Mouse (Mus musculus) layer of hippocampus, postnatal 10 days (tissue): ENCODE data around the gene Nupl1. TPM values are rescaled to one million over a fixed set of nuclear protein-coding genes. Genes with fewer than 3 reads are reported as not detected.

Experiments
- DNase-seq, 2 experiments: peaks; one replicate each; pipeline ENCODE4 v3.0.0; 2021; ENCODE audit warnings: low spot score in 2 of 2
- long read RNA-seq: library from polyadenylated mRNA; stranded (forward); transcript quantifications from one replicate; pipeline ENCODE4 v2.0.0, GENCODE M21; 2023
- total RNA-seq, 2 experiments: library from RNA; stranded (reverse); gene quantifications; 2 replicates each; pipeline ENCODE4 v1.2.3; 2021

The Nupl1 gene
- total RNA-seq, result under 1 TPM; 0.16 TPM
- long read RNA-seq, partial matches to known transcripts, result 6 of 8 reads
- long read RNA-seq, other reads (novel, unspliced or antisense), result 2 of 8 reads

DNA sequence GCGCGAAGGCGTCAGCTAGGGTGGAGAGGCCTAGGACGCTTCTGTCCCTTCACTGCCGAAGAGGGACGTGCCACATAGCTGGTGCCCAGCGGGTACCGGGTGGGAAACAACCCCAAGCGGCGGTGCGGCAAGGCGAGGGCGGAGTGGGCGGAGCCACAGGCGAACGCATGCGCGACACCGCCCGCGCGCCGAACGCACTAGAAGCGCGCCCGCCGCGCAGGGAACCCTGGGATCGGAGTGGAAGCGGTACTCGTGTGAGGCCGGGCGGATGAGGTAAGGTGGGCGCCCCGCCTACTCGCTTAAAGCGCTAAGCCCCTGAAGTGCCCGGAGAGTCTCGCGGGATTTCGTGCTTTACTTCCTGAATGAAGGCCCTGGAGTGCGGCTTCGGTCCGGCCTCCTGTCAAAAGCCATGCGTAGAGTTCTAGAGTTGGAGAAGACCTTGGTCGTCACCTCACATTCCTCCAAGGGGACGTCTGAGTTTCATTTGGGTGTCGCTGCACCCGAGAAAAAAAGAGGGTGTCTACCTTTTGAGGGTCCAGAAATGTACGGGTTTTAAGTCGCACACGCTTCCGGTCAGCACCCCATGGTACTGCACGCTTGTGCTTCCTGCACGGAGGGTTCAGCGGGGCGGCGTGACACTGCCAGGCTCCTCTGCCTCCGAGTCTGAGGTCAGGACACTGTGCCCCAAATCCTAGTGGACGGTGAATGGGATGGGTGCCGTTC is at the start of gene Nupl1, which contains the start of gene Gm49336:
Gene Nupl1 (minus strand): TSS at position 151 of the 723 bp plus-strand sequence.
Gene Gm49336 (minus strand): TSS at position 227 of the 723 bp plus-strand sequence.
- peak; percentile 95 to 98 for DNase-seq

DNA sequence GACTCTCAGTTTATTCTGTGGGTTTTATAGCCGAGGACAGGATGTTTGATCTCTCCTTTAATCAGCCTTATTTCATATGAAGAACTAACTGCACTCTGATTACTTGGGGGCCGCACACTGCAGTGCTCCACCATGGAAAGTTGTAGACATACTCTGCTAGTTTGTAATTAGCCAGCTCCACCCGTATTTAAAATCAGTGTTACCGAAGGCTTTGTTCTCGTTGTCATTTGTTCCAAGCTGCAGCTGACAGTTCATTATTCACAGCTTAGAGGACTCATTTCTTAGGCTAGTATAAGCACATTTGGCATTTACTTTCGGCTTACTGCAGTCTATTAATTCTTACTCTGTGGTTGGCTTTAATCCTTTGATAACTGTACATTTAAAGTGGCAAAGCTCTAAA is 49.8 kb upstream of the Nupl1 start:
- no peak for DNase-seq

DNA sequence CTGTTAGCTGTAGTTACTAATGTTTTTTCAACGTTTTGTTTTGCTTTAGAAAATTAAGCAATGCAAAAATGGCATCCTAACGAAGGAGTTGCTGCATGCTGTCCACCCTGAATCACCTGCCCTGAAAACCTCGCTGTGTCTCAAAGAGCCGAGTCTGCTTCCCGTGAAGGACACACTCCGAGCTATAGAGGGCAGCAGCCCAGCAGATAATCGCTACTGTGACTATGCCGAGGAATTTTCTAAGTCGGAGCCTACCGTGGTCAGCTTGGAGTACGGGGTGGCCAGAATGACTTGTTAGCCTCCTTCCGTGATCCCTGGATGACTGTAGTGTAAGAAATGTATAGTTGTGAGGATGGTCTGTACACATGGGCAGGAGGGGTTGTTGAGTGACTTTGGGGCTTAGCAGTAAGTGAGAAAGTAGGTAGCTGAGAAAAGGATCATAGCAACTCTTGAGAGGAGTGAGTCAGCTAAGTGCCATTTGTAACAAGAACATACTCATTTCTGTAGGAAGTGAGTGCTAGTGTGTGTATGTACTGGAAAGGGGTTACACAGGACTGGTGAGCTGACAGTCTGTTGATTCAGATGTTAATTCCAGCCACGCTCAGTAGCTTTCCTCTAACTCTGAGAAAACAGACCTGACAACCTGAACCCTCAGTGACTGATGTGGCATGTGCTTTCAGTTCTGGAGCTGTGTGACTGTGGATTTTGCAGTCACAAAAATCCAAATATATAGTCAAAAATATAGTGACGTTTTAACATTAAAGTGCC is 49.2 kb upstream of the Nupl1 start:
- peak; percentile 32 to 33 for DNase-seq

DNA sequence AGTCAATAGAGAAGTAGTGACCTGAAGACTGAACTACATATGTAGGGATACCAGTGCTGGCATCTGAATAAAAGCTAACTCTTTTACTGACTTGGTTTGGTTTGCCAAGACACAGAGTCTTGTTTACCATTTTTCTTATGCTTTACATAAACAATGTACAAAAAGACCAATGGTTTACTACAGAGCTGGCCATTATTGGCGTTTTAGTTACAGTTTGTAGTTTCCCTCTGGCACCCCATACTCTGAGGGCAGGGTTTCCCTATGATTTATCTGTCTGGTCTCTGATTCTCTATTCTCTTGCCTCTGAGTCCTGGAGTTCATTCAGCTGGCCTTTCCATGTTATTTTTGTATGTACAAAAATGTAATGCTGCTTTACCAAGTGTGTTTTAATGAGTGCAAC is 44.3 kb upstream of the Nupl1 start:
- DNase-seq, result no peak

DNA sequence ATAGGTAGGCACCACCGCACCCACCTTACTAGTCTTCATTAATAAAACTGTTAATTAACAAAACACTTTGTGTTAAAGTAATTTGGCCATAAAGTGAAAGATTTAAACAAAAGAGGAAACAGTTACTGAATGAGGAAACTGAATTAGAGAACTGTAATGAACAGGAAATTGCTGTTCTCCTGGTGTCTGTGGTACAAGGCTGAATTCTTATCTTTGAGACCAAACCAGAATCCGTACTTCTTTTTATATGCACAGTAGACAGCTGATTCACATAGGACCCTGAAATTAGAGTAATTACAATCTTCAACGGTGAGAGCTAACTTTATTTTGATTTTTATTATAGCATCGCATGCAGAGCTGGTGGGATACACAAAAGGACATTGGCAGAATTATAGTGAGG is 39.1 kb upstream of the Nupl1 start:
- DNase-seq, result no peak

DNA sequence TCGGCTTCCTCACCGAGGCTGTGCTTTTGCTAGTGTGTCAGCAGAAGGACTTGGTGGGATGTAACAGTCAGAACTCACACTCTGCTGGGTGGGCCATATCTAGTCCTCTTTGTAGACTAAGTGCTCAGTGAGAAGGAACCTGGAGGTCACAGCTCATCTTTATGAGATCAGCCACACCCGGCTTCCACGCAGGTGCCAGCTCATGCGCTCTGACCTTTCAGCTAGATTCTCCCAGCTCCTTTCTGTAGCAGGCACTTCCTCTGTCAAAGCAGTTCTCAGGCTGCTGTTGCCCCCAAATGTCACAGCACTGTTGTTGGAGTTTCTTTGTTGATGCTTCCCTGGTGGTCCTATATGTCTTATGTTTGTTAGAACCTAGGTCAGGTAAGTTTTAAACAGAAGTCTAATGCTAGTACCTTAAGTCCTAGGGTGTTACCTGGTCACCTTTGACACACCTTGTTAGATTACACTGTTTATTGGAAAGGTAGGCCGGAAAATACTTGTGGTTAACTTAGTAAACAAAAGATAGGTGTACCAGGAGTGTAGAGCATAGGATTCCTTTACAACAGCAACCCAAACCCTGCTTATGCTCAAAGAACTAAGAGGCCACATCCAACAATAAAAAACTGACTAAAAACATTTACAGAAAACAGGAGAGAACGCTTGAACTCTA is 35.1 kb upstream of the Nupl1 start:
- DNase-seq, result no peak

DNA sequence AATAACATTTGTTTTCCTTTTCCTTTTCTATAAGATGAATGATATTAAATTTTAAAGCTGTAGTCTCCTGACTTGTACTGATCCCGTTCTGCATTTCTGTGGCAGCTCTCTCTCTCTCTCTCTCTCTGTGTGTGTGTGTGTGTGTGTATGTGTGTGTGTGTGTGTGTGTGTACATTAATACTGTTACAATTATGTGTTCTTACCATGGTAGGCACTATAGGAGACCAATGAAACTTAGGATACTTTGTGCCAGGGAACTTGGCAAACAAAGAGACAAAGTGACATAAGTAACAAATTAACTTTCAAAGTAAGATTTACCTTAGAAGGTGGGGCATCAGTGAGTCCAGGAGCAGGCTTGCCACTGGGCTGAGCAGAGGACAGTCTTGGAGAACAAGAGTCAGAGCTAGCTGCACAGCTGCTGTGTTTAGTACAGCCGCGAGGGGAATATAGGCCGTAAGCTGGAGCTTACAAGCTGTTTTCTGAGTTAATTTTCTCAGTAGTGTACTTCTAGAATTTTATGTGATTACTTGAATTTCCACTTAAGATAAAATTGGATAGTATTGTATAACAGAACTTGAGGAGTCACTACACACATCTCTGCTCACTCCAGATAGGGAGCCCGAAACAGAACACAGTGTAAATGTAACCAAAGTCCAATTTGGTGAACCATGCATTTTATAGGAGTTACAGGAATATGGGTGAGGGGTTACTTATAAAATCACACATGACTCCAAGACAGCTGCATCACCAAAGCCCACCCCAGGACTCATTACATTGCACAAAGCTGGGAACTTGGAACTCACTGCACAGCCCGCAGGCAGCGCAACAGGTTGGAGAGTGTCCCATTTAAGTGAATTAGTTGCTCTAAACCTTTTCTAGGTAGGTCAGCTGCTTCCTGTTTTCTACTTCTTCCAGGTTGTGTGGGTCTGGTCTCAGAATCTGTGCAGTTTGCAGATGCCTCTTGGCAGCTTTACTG is 24.4 kb upstream of the Nupl1 start:
- no peak for DNase-seq

DNA sequence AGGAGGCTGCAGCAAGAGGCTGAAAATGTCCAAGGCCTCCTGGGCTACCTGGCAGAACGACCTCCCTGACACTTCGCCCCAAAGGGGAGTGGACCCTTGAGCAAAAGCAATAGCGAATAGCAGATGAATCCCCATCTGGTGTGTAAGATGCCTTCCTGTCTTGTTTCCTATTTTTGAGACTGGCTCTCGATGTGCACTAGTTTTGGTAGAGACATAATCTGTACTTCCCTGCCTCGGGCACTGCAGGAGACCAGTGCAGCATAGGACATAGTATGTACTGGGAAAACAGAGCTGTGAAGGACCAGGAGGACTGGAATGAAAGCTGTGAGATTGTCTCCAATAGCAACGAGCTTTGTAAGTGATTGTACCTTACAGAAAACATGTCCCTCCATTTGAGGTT is 22.1 kb upstream of the Nupl1 start:
- DNase-seq, result no peak

DNA sequence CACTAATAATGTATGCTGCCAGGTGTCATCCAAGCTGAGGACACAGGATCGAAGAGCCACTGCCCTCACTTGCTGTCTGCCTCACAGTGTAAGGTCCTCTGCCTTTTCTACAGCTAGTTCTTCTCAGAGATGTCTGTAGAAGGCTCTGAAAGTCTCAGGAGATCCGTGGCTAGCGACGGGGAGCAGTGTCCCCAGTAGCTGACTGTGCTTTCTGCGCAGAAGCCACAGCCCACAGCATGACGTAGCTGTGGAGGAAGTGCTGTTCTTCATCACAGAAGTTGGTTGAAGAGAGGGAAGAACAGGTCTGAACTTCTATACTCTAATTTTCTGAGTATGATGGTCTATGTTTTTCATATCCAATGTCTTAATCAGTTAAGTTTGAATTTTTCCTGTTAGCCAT is 18.1 kb upstream of the Nupl1 start:
- no peak for DNase-seq

DNA sequence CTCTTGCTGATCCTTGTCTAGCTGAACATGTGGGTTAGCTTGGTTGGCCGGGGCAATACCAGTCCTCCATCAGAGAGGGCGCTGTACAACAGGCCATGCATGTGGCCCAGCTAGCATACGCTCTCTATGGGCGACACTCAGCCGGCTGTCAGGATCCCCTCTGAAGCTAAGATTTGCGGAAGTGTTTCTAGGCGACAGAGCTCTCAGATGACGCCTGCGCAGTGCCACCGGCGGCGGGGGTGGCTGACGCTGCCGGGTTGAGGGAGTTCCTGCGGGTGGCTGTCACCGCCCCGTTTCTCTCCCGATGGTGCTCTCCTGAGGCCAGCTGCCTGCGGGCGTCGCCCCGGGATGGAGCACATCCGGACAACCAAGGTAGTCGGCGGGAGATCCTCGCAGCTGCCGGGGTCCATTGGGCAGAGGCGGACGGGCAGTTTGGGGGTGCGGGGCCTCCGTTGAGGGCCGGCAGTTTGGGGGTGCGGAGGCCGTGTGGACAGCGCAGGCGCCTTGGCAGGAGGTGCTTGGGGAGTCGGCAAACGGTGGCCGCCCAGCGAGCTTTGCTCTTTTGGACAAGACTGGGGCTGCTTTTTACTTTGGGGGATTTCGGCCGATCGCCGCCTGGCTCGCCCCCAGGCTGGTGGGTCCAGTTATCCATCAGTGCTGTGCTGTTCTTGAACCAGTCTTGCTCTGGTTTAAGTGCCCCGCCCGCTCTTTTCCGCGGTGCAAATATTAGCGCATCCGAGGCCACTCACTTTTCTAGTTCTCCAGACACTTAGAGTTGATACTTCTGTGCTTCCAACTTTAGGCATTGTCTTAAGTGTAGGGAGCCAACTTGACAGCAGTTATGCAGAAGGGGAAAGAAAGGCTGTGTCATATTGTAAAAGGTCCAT is 14.0 kb upstream of the Nupl1 start, which contains the start of gene Mtmr6:
Gene Mtmr6 (plus strand): TSS at position 239 of the 887 bp plus-strand sequence.
- peak; percentile 94 to 95 for DNase-seq

DNA sequence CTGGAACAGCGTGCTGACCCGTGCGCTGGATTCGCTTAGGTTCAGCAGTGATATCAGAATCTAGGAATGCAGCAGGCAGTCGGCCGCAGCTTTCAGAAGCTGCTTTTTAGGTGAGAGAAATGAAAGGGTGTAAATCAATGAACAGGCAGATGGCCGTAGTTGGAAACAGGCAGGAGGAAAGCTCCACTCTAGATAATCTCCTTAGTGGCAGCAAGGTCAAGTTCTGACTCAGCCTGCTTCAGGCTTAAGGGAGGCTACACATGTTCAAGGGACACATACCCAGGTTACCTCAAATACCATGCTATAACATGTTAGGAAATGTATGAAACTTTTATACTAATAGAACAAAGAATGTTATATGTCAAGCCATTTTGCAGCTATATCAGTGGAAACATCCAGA is 11.1 kb upstream of the Nupl1 start:
- DNase-seq, result no peak

DNA sequence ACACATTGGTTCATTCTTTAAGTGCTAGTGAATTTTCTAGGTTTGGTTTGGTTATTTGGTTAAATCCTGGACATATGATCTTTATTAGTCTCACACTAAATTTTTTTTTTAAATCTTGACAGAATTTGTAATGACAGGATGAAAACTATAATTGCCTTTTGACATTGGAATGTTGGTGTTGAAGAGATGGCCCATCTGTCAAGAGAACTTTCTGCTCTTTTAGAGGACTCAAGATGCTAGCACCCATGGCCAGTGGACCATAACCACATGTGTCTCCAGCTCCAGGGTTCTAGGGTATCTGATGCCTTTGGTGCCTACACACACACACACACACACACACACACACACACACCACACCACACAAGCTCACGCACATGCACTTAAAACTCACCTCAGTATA is 6.6 kb upstream of the Nupl1 start:
- DNase-seq, result no peak

DNA sequence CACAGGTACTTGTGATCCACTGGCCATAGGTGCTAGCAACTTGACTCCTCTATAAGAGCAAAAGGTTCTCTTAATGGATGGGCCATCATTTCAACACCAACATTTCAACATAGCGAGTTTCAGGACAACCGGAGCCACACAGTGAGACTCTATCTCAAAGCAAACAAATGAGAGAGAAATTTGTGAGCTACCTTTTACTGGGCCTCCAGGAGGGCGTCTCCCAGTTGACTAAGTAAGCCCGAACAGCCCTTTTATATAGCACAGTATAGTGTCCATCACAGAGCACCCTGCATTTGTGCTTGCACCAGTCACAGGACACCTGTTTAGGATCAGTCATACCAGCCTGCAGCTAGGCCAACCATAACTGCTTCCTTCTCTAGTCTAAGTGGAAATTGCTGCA is 5.9 kb upstream of the Nupl1 start:
- no peak for DNase-seq

DNA sequence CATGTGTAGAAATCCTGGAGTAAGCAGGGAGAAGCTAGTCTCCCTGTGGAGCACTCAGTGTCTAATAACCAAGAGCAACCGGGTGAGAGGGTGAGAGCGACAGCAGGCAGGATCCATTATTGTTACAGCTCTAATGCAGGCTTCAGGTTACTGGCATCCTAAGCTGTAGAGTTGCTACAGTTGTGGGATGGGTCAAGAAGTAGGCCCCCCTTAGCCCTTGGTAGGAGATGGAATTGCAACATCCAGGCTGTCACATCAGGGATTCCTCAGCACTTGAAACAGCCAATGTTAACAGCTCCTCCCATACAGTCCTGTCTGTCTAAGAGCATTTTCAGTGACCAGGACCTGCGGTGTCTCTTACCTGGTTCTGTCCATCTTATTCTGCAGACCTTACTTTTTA is 5.1 kb upstream of the Nupl1 start:
- no peak for DNase-seq

DNA sequence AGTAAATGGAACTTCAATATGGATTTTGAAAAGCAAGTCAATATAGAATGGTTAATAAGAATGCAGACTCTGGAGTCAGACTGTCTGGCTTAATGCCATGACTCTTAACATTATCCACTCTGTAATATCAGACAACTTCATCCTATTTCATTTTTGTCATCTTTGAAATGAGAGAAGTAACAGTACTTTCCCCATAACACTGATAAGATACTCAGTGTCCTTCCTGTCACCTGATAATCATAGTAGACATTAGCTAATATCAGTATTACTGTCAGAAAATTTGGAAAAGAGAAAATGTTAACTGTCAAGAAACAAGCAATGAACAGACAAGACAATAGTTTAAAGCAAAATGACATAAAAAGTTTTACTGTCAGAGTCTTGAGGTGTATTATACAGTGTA is 3.5 kb upstream of the Nupl1 start:
- no peak for DNase-seq

DNA sequence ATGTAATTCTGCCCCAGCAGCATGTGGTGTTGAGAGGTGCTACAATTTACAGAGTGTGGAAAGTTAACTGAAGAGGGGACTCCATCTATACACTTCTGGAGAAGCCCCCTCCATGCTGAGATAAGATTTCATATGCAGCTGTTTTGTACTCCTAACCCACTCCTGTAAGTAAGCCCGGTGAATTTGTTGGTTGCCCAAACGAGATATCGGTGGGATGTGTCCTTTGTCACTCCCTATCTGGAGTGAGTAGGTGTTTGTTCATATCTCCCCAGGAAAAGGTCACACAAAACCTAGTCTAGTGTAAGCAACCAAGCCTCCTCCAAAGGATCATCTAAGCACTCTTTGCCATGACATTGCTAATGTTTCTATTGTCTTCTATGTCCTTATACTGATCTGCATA is 2.2 kb upstream of the Nupl1 start:
- DNase-seq, result no peak

DNA sequence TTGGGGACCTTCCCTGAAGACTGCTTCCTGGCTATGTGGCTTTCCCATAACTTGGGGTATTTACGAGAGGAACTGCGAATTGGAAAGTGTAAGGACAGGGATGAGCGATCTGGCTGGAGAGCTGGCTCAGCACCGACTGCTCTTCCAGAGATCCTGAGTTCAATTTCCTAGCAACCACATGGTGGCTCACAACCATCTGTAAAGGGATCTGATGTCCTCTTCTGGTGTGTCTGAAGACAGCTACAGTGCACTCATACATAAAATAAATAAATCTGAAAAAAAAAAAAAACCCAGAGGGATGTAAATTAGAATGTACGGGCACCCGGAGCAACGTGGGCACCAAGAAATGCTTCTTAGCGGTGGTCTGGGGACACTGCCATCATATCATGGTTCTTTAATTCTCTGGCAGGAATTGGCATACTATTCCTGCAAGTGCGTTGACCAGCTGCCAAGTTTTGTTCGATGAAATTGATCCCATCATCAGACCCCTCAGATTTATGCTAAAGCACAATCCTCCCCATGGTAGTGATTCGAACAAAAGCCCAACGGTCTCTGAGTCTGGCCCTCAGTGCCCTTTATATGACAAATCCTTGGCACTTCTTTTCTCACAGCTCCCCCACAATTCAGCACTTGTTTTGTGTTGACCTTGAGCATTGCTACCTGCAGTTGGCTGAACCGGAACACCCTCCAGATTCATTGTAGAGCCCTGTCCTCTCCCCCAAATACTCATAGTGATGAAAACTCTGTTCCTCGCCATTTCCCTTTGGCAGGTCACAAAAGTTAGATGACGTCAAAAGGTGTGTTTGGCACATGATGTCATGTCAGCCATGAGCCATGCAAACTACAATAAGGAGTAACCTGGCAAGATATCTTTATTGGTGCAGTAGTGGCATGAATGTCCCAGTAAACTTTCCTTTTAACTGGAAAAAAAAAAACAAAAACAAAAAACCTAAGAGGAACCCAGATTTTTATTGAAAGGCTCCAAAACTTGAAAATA is 1.1 kb upstream of the Nupl1 start:
- DNase-seq, result peak; percentile 29 to 32

DNA sequence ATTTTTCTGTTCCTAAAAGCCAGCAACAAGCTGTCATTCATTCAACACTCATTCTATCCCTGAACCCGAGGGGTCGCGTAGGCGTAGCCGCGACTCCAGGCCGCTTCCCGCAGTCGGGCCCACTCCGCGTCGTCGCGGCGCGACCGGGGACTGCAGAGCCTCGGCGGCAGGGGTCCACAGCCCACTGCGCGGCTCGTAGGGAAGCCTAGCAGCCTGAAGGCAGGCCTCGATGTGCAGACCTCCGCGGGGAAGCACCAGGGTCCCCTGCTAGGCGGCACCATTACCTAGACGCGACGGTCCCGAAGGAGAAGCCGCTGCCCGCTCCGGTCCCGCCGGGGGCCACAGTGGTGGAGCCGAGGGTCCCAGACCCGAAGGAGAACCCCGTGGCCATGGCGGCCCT is 352 bp downstream of the Nupl1 start:
- no peak for DNase-seq
